Mouse (Mus musculus) ES-Bruce4 (cell line): ENCODE data around the gene Hoxa9.

Source experiments
- CTCF ChIP-seq: IDR thresholded peaks from one replicate; pipeline ENCODE4 v1.8.1; 2011; ENCODE audit warnings: low read depth, low read length
- EP300 ChIP-seq: IDR thresholded peaks from 2 replicates; pipeline ENCODE4 v1.6.1; 2011; ENCODE audit warnings: low read depth, low read length; ENCODE audit not compliant: insufficient read depth
- POLR2A ChIP-seq: IDR thresholded peaks from one replicate; pipeline ENCODE4 v1.8.1; 2011; ENCODE audit warnings: low read length; ENCODE audit not compliant: insufficient read depth

DNA sequence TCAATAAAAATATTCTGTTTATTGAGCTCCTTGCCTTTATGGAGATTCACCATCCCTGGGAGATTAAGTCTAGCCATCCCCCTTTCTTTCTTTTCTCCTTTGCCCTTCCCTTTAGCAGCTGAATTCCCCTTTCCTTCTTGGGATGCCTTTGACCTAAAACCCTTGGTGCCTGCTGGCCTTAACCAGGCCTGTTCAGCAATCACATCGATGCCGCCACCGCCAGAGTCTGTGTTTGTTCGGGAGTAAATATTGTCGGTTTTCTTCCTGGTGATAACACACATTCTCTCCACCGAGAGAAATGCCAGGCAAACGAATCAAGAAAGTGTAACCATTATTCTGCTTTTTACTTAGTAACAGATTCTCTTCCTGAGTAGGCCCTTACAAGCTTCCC is 7.3 kb upstream of the Hoxa9 start:
- TF ChIP-seq CTCF (no peak), POLR2A (no peak), EP300 (no peak)
